Mouse (Mus musculus) left cerebral cortex, adult 2 months (tissue): ENCODE data around the gene Slc39a10. TPM values are rescaled to one million over a fixed set of nuclear protein-coding genes. Genes with fewer than 3 reads are reported as not detected.

ENCODE experiments used
- DNase-seq, 2 experiments: peaks; one replicate each; pipeline ENCODE4 v3.0.0; 2021 to 2022; ENCODE audit warnings: low spot score in 2 of 2, mixed read lengths in 1 of 2; ENCODE audit errors: extremely low spot score in 1 of 2
- H3K27ac ChIP-seq: fragments of 200-600 bp; 2 replicates; pipeline ENCODE4 v1.8.1; 2022
- H3K4me3 ChIP-seq: fragments of 200-600 bp; 2 replicates; pipeline ENCODE4 v1.8.1; 2022
- CTCF ChIP-seq: fragments of 200-600 bp; IDR thresholded peaks from 2 replicates; pipeline ENCODE4 v1.8.1; 2022; ENCODE audit warnings: antibody characterized with exemption, mild to moderate bottlenecking, moderate library complexity
- intact Hi-C: fragments of 180-260 bp; cut with DNase I; formaldehyde crosslinking; loops from one replicate; pipeline ENCODE4 v1.15.1; 2025
- total RNA-seq, 2 experiments: library from RNA; stranded (reverse); gene quantifications; 2 replicates each; pipeline ENCODE4 v1.2.3; 2021

Gene Slc39a10
- total RNA-seq, 2 experiments from 2014 or later = 199 to 232 TPM

- Histone ChIP-seq H3K4me3 (no peak overlapping the region), H3K27ac (peak overlapping the region; percentile 19; the same call in 1 of the 2 replicates)
- TF ChIP-seq CTCF = no peak
- DNase-seq = no peak
- intact Hi-C loops = no loop called here
These were observed 13.1 kb upstream of the Slc39a10 start for GRCm38 (mm10) chr1:46905706-46906105.

- DNase-seq = no peak
- intact Hi-C loops = no loop called here
- no peak for TF ChIP-seq CTCF
- no peak overlapping the region for H3K4me3 ChIP-seq
- no peak overlapping the region for H3K27ac ChIP-seq
These were observed 9.5 kb upstream of the Slc39a10 start for GRCm38 (mm10) chr1:46902102-46902683.

- no peak overlapping the region for H3K27ac ChIP-seq
- TF ChIP-seq CTCF = no peak
- intact Hi-C loops = no loop called here
- no peak for DNase-seq
- no peak overlapping the region for H3K4me3 ChIP-seq
These were observed 1.7 kb upstream of the Slc39a10 start for GRCm38 (mm10) chr1:46894281-46894842.

- no peak for TF ChIP-seq CTCF
- no peak for DNase-seq
- H3K4me3 ChIP-seq = no peak overlapping the region
- intact Hi-C loops = no loop called here
- H3K27ac ChIP-seq = no peak overlapping the region
These were observed 3.9 kb downstream of the Slc39a10 start for GRCm38 (mm10) chr1:46888726-46889125.

- no peak for TF ChIP-seq CTCF
- H3K4me3 ChIP-seq = no peak overlapping the region
- intact Hi-C loops = no loop called here
- no peak overlapping the region for H3K27ac ChIP-seq
- DNase-seq = no peak
These were observed 4.3 kb downstream of the Slc39a10 start for GRCm38 (mm10) chr1:46888324-46888723.

- TF ChIP-seq CTCF = no peak
- intact Hi-C loops = no loop called here
- DNase-seq = no peak
- Histone ChIP-seq H3K27ac (no peak overlapping the region), H3K4me3 (no peak overlapping the region)
These were observed 4.7 kb downstream of the Slc39a10 start for GRCm38 (mm10) chr1:46887908-46888307.

- DNase-seq = no peak
- no peak overlapping the region for H3K27ac ChIP-seq
- no peak overlapping the region for H3K4me3 ChIP-seq
- no peak for TF ChIP-seq CTCF
- intact Hi-C loops = no loop called here
These were observed 6.6 kb downstream of the Slc39a10 start for GRCm38 (mm10) chr1:46886091-46886490.

- Histone ChIP-seq H3K27ac (no peak overlapping the region), H3K4me3 (no peak overlapping the region)
- TF ChIP-seq CTCF = no peak
- no peak for DNase-seq
- intact Hi-C loops = no loop called here
These were observed 7.4 kb downstream of the Slc39a10 start for GRCm38 (mm10) chr1:46885231-46885630.

- intact Hi-C loops = no loop called here
These were observed 12.7 kb downstream of the Slc39a10 start for GRCm38 (mm10) chr1:46879951-46880350.

GRCm38 (mm10) chr1:46873770-46874169, 18.9 kb downstream of the Slc39a10 start:
- intact Hi-C loops = no loop called here
- Histone ChIP-seq H3K4me3 (no peak overlapping the region), H3K27ac (no peak overlapping the region)
- TF ChIP-seq CTCF = no peak
- DNase-seq = no peak

More at GRCm38 (mm10) chr1:46879951-46880350, 12.7 kb downstream of the Slc39a10 start:
- H3K4me3 ChIP-seq = no peak overlapping the region
- TF ChIP-seq CTCF = no peak
- H3K27ac ChIP-seq = no peak overlapping the region
- DNase-seq = no peak

GRCm38 (mm10) chr1:46869788-46870187, 22.9 kb downstream of the Slc39a10 start:
- no peak for TF ChIP-seq CTCF
- intact Hi-C loops = no loop called here
- H3K27ac ChIP-seq = no peak overlapping the region
- no peak for DNase-seq
- H3K4me3 ChIP-seq = no peak overlapping the region

- no peak for TF ChIP-seq CTCF
- no peak for DNase-seq
- intact Hi-C loops = no loop called here
- Histone ChIP-seq H3K4me3 (no peak overlapping the region), H3K27ac (no peak overlapping the region)
These were observed 28.3 kb downstream of the Slc39a10 start for GRCm38 (mm10) chr1:46864175-46864885.
